Mouse (Mus musculus): Measurements from ENCODE around the gene Arhgap20. TPM values are rescaled to one million over a fixed set of nuclear protein-coding genes. Genes with fewer than 3 reads are reported as not detected.

Arhgap20 gene
- 0.23 TPM in 1 of 2 replicates, not detected in the other for total RNA-seq (2017)

DNA sequence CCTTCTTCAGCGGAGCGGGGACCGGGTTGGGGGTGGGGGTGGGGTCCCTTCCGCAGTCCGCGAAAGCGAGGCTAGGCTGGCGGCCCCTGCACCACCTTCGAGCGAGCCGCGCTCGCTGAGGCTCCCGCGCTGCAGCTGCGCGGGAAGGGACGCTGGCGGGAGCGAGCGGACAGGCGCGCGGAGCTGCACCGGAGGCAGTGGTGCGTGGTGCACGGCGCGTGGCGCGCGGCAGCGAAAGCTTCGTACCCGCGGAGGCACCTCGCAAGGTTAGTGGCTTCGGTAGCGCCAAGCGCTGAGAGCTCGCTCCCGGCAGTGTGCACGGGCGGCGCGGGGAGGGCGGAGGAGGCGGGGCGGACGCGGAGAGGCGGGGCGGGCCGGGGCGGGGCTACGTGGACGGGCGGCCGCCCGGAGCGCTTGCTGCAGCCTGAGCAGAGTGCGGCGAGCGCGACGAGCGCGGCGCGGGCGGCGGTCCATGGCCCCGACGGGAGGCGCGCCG lies at the start of gene Arhgap20:
Gene Arhgap20, plus strand, starts transcription at position 417 of the 496 bp plus-strand sequence.
- no peak for ATAC-seq (ENCODE audit: extremely low read depth, insufficient number of reproducible peaks, low FRiP score, poor library complexity, severe bottlenecking)

DNA sequence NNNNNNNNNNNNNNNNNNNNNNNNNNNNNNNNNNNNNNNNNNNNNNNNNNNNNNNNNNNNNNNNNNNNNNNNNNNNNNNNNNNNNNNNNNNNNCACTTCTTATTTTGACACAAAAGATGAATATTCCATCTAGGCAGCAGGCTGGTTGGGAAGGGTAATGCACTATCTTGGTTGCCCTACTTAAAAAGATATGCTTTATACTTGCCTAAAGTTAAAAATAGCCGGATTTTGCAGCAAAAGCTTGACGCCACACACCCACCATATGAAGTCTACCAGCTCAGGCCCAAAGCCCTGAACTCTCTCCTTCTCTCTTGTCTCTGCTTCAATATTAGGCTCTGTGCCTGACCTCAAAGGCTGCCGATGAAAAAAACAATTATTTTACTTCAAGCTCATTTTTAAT lies 46.3 kb upstream of the Arhgap20 start:
- ATAC-seq (ENCODE audit: extremely low read depth, insufficient number of reproducible peaks, low FRiP score, poor library complexity, severe bottlenecking) = no peak

DNA sequence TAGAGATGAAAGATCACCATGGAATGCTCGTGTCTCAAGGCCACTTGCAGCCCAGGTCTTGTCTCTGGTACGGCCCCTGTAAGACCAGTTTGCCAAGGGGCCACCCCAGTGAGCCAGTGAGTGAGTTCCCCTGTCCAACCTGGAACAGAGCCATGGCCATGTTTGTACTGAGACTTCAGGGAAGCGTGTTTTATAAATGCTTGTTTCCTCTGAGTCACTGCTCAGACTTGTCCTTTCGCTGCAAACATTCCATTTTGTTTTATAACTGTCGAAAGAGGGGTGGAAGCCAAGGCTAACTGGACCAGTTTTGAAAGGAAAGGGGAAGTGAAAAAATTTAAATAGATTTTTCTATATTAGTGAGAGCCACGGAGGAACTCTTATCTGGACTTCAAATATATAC lies 37.2 kb upstream of the Arhgap20 start:
- ATAC-seq (ENCODE audit: extremely low read depth, insufficient number of reproducible peaks, low FRiP score, poor library complexity, severe bottlenecking) = no peak

DNA sequence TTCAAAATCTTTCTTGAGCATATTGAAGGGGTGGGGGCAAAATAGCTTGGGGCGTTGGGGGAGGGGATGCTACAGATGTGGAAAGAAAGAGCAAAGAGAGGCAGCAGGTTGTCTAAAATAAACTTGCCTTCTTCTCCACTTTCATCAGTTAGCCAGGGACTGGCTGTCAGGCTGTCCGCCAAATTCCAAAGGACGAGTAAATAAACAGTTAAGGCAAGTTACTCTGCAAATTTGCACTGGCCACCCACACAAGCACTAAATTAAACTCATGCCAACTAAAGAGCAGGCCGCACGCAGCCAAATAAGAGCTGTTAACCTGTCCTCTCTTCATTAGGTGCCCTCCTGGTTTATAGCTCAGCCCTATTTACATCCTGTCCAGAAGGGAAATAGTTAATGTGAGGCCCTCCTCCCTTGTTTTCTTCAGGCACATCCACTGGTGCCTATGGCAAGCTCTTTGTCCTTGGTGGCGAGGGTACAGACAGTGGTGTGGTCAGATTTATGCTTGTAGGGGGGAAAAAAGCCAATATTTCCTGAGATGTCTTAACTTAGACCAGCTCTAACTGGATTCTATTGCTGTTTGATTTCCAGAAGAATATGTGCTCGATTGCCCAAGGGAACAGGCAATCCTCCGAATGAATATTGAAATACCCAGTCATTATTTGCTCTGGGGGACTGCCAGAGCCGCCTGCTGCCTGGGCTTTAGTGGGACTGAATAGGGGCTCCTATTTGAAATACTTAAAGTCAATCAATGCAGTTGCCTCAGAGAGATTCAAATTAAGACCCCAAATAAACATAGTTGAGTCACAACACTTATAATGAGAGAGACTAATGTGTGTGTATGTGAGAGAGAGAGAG lies 29.7 kb upstream of the Arhgap20 start:
- no peak for ATAC-seq (ENCODE audit: extremely low read depth, insufficient number of reproducible peaks, low FRiP score, poor library complexity, severe bottlenecking)

DNA sequence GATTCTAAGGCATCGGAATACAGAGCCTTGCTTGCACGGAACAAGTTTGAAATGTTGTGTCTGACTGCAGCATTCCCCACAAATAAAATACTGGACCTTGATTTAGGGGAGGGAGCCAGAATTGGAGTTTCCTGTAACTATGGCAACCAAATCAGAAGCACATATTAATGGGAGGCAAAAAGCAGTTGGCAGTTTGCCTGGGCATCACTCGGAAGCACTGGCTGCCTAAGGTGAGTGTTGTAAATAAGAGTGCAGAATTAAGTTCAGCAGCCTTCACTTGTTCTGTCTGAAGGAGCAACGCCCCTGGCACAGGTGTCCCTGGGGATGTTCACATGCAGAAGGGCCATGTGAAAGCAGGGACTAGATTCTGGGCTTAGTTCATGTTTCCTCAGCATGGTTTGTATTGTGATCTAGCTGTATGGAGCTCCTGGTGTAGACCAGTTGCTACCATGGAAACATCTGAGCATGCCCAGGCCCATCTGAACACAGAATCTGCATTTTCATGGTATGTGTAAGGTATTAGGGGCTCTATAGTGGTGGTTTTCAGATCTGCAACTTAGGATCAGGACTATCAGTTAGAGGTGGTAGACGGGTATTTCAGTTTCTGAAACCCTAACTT lies 28.3 kb upstream of the Arhgap20 start:
- no peak for ATAC-seq (ENCODE audit: extremely low read depth, insufficient number of reproducible peaks, low FRiP score, poor library complexity, severe bottlenecking)

DNA sequence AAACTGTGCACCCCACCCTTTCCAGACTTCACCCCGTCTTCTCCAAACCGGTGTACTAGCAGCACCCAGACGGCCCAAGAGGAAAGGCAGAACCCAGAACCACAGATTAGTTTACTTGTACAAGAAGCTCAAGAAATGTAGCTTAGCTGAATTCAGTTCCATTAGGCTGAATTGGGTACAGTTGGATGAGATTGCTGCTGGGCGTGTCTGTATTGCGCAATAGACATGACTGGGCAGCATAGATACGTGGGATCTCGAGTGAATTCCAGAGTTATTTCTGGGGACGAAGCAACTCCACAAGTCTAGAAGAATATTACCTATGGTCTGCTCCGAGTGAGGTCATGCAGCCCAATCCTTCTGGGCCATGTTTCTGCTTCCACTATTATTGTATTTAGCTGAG lies 26.8 kb upstream of the Arhgap20 start:
- no peak for ATAC-seq (ENCODE audit: extremely low read depth, insufficient number of reproducible peaks, low FRiP score, poor library complexity, severe bottlenecking)

DNA sequence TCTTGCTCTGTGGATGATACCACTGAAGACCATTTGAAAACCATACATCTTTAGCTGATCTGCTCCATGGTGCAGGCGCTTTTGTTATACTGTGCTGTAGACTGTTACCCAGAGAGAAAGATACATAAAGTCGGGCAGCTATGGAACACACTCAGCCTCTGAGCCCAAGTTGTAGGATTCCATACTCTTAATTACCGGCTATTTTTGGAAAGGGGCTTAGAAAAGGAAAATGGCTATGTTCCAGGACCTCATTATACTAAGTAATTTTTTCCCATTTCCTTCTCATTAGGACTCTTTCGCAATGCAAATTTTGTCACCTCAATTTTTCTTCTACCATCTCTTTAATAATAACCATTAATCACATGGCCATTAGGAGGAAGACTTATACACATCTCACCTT lies 25.3 kb upstream of the Arhgap20 start:
- no peak for ATAC-seq (ENCODE audit: extremely low read depth, insufficient number of reproducible peaks, low FRiP score, poor library complexity, severe bottlenecking)

DNA sequence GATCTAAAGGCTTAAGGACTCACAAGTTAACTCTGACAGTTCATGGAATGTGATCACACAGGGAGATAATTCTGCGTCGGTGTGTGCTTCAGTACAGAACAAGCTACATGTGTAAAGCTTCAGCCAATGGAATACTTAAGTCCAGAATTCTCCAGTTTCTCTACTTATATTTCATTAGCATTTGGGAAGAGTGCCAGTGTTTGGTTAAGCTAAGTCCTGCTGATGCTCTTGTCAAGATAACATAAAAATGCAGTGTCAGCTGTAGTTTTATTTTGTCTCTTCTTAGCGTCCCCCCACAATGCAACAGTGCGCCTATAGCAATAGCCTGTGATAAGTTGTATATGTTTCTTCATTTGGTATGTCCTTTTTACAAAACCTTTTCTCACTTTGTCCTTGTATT lies 15.0 kb upstream of the Arhgap20 start:
- no peak for ATAC-seq (ENCODE audit: extremely low read depth, insufficient number of reproducible peaks, low FRiP score, poor library complexity, severe bottlenecking)

DNA sequence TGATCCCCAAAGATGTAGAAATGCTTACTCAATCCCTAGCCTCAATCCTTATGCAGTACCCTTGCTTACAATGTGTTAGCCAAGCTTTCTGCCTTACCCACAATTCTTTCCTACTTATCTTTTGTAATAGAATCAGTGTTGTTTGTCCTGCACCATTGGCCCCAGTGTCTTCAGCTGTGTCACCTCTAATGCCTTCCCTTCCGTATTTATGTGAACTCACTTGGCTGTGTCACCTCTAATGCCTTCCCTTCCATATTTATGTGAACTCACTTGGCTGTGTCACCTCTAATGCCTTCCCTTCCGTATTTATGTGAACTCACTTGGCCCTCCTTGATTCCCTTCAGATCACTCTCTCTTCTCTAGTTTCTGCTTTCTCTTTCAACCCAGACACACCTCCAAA lies 4.1 kb upstream of the Arhgap20 start:
- ATAC-seq (ENCODE audit: extremely low read depth, insufficient number of reproducible peaks, low FRiP score, poor library complexity, severe bottlenecking) = no peak

DNA sequence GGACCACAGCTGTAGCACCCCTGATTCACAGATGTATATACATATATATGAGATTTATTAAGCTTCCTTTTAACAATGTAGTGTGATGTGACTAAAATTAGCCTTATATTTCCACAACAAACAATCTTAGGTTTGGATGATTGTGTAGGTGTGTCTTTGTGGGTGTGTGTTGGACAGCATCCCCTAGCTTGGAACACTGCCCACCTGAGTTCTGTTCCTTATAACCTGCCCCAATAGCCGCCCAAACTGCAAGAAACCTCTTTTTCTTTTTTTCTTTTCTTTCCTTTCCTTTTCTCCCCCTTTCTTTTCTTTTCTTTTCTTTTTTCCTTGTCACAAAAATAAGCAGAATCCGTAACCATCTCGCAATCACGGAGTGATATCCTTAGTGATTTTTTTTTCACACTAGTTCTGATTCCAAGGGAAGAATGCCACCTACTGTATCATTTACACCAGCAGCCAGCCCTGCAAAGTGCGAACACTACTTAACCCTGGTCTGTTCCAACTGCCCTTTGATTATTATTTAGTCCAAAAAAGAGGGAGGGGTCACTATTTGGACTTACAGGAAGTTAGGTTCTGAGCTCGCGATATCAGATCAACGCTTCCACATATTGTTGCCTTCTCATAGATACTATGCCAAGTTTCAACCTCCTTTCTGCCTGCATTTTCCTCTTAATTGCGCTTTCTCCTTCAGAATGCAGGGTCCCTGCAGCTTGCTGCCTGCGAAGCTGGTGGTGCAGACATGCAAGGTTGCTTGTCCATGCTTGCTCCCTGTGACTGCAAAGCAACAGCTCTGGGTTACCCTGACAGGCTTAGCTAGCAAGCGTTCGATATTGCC lies 879 bp upstream of the Arhgap20 start:
- ATAC-seq (ENCODE audit: extremely low read depth, insufficient number of reproducible peaks, low FRiP score, poor library complexity, severe bottlenecking) = no peak

DNA sequence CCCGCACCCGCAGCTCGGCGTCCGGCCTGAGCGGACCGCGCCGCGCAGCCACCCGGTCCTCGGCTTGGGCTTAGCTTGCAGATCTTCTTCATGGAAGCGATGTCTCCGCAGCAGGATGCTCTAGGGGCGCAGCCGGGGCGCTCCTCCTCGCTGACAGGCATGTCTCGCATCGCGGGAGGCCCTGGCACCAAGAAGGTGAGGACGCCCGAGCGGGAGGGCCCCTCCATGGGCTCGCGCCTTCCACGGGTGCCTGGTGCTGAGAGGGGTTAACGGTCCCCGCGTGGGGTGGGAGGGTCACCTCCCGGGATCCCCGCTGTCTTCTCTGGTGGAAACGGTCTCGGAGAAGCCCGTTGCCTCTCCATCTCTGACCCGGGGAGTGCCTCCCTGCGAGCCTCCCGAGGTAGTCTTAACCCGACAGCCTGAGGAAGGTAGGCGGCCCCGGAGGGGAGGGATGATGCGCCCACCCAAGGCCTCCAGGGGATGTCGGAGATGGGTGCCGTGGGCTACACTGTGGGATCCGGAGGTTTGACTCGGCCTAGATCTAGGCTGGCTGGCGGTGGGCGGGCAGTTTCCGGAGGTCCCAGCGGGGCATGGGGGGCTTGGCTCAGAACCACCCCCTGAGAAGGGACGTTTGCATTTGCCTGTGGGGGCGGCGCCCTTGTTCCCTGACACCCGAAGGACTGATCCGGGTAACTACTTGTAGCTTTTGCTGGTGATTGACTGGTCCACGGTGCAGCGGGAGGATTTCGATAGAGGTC lies 459 bp downstream of the Arhgap20 start:
- no peak for ATAC-seq (ENCODE audit: extremely low read depth, insufficient number of reproducible peaks, low FRiP score, poor library complexity, severe bottlenecking)

DNA sequence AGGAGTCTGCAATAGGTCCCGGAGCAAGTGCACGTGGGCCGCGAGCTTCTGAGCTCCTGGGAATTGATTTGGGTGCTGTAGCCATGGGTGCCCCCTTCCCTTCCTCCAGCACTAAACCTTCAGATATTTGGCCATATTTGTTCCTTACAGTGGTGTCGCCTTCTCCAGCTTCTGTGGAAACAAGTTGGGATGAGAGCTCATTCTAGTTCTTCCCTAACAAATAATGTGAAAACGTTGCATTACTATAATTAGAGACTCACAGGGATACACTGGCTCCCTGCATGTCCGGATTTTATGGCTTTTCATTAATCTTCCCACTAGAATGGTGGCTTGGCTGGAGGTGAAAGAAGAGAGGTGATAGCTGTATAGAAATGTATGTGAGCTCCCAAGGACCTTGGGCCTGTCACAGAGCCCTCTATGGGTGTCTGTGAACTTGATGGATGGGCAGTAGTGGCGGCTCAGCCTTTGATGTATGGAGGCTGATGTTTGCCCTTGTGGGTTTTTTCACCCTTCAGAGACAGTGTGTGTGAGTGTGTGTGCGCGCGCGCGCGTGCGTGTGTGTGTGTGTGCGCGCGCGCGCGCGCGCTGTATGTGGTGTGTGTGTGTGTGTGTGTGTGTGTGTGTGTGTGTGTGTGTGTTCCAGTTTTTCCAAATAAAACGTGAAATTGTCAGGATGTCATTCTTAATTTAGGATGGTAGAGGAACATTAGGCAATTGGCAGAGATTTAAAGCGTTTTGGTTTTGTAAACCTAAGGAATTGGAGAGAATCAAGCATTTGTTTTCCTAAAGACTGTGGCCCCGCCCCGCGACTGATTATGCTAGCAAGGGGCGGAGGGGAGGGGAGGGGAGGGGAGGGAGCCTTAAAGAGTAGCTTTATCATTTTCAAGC lies 1.3 kb downstream of the Arhgap20 start:
- ATAC-seq (ENCODE audit: extremely low read depth, insufficient number of reproducible peaks, low FRiP score, poor library complexity, severe bottlenecking) = no peak

DNA sequence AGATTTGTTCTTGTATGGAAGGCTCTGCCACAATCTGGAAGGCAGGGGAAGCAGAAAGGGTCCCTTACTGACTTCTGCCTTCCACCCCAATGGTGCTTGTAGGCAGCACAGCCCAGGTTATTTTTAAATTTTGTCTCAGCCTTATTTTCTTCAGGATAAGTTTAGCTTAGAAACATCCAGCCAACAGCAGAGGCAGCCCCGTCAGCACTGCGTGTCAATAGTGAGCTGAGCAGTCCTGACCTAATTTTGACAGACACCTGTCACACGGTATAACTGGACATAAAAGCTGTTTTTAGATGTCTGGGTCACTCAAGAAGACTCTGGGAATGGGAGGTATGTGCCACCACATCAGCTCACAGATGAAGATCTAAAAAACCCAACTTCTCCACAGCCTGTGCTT lies 9.1 kb downstream of the Arhgap20 start:
- ATAC-seq (ENCODE audit: extremely low read depth, insufficient number of reproducible peaks, low FRiP score, poor library complexity, severe bottlenecking) = no peak

DNA sequence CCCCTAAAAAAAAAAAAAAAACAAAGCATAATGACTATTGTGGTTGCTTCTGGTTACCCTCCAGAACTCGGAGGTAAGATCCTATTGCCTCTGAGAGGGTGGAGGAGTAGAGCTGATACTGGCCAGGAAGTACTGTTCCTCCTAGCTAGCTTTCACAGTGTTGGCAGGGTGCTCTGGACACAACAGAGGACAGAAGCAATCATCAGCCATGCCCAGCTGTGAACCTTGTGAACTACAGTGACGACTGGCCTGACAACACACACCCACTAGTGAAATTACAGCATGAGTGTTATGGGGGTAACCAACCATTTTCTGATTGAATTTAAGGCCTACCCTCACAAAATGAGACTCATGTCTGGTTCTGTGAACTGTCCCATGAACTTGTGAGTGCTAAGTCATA lies 11.3 kb downstream of the Arhgap20 start:
- ATAC-seq (ENCODE audit: extremely low read depth, insufficient number of reproducible peaks, low FRiP score, poor library complexity, severe bottlenecking) = no peak

DNA sequence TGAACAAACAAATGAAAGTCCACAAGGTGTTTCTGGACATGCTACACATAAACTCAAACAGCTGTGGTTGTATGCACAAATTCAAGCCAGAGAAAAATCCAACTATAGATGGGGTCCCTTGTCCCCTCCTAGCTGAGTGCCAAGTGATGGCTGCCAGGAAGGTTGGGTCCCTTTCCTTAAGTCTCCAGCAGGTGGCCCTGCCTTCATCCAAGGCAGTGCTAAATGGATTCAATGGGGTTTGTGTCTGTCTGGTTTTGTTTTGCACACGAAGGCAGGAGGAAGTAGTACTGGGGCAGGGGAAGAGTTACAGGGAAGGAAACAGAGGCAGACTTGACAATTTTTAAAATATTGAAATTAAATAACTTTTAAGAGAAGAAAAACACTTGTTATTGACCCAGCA lies 12.0 kb downstream of the Arhgap20 start:
- ATAC-seq (ENCODE audit: extremely low read depth, insufficient number of reproducible peaks, low FRiP score, poor library complexity, severe bottlenecking) = no peak

DNA sequence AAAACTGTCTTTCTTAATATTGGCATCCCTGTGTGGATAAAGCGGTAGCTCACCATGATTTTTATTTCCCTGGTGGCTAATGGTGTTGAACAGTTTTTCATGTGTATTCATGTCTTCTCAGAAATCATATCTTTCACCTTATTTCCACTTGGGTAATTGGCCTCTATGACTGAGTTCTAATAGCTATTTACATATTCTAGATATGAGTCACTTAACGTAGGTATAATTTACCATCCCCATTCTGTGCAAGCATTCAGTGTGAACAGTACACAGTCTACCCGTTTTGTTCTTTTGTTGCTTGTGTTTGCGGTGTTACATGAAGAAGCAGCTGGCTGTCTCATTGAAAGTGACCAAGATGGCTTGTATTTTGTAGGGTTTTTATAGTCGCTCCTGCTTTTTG lies 14.1 kb downstream of the Arhgap20 start:
- ATAC-seq (ENCODE audit: extremely low read depth, insufficient number of reproducible peaks, low FRiP score, poor library complexity, severe bottlenecking) = no peak

DNA sequence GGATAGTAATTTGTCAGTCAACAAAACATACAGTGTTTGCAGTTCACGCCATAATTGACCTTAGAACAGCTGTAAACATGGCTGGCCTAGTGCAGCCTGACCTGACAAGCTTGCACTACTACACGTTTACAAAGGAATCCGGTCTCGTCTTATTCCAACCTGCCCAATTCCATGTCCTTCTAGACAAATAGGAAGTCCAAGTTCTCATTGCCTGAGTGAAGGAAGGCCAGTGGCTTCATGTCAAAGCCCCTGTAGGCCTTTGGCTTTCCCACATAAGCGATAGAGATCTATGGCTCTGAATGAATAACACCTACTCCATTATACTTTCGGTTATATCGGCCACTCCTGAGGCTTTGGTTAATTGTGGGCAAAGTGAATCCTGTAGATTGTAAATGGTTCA lies 16.0 kb downstream of the Arhgap20 start:
- no peak for ATAC-seq (ENCODE audit: extremely low read depth, insufficient number of reproducible peaks, low FRiP score, poor library complexity, severe bottlenecking)

DNA sequence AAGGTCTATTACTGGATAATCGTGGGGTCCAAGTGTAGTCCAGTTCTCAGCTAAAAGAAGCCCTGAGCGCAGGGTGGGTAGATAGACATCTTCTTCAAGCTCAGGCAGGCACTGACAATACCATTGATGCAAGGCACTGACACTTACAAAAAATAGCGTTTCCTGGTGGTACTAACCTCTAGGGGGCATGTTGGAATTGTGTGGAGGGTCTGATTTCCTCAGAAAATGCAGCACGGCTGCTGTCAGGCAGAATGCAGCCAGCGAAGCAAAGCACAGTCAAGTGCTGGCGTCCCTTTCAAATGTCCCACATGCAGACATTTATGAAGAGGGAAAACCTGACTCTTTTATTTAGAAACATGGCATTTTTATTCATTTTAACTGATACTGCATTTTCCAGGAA lies 22.2 kb downstream of the Arhgap20 start:
- no peak for ATAC-seq (ENCODE audit: extremely low read depth, insufficient number of reproducible peaks, low FRiP score, poor library complexity, severe bottlenecking)

All from neutrophil, adult 5-6 weeks (primary cell).